Mouse (Mus musculus) heart, adult 2 months (tissue): Measurements from ENCODE around the gene Rph3a. TPM values are rescaled to one million over a fixed set of nuclear protein-coding genes. Genes with fewer than 3 reads are reported as not detected.
"Not testable (repeated sequence)": the region's sequence is repeated elsewhere in the genome, so short reads cannot be mapped to it uniquely, and the experiment has no call there.

Experiments
- DNase-seq, 2 experiments: peaks; one replicate each; pipeline ENCODE4 v3.0.0; 2021
- H3K27ac ChIP-seq: fragments of 200-600 bp; 2 replicates; pipeline ENCODE4 v1.8.1; 2022
- H3K27me3 ChIP-seq: fragments of 200-500 bp; 2 replicates; pipeline ENCODE4 v1.6.1; 2012; ENCODE audit warnings: mild to moderate bottlenecking, low read length, inconsistent platforms, mixed read lengths; ENCODE audit not compliant: control insufficient read depth, insufficient read depth
- H3K36me3 ChIP-seq: fragments of 200-500 bp; 2 replicates; pipeline ENCODE4 v1.6.1; 2012; ENCODE audit warnings: low read length, inconsistent platforms; ENCODE audit not compliant: control insufficient read depth, insufficient read depth
- H3K4me1 ChIP-seq: fragments of 200-500 bp; 2 replicates; pipeline ENCODE4 v1.6.1; 2011; ENCODE audit warnings: low read length; ENCODE audit not compliant: control insufficient read depth, insufficient read depth
- H3K4me3 ChIP-seq: fragments of 200-600 bp; 2 replicates; pipeline ENCODE4 v1.8.1; 2022
- H3K79me2 ChIP-seq: fragments of 200-500 bp; replicated peaks from 2 replicates; pipeline ENCODE4 v1.6.1; 2012; ENCODE audit warnings: mild to moderate bottlenecking, inconsistent platforms, low read length, moderate library complexity, mixed read lengths; ENCODE audit not compliant: control insufficient read depth, insufficient read depth
- H3K9ac ChIP-seq: fragments of 200-500 bp; 2 replicates; pipeline ENCODE4 v1.6.1; 2012; ENCODE audit warnings: low read depth, mild to moderate bottlenecking, control low read depth, inconsistent platforms, low read length, mixed read lengths
- CTCF ChIP-seq: fragments of 200-600 bp; IDR thresholded peaks from 2 replicates; pipeline ENCODE4 v1.8.1; 2022; ENCODE audit warnings: antibody characterized with exemption, mild to moderate bottlenecking, moderate library complexity
- EP300 ChIP-seq: fragments of 200-500 bp; IDR thresholded peaks from 2 replicates; pipeline ENCODE4 v1.6.1; 2011; ENCODE audit warnings: low read depth, low read length, control low read depth; ENCODE audit not compliant: insufficient read depth
- POLR2A ChIP-seq: fragments of 200-500 bp; IDR thresholded peaks from 2 replicates; pipeline ENCODE4 v1.6.1; 2011; ENCODE audit warnings: mild to moderate bottlenecking, low read depth, low read length, control low read depth; ENCODE audit not compliant: insufficient read depth
- WGBS: fragments of 180-500 bp; shearing (Covaris S2); methylation state at CpG from one replicate; pipeline ENCODE4 v1.1.7; 2018; 5-methylcytosine and 5-hydroxymethylcytosine counted together
- intact Hi-C: fragments of 180-260 bp; cut with DNase I; formaldehyde crosslinking; loops from one replicate; pipeline ENCODE4 v1.15.1; 2025
- polyA plus RNA-seq: library from polyadenylated mRNA; depleted of rRNA; stranded (reverse); fragments of >200 nt; gene quantifications from 2 replicates; pipeline ENCODE4 v1.2.3, GENCODE M21; 2012
- total RNA-seq, 2 experiments: library from RNA; stranded (reverse); gene quantifications; 2 replicates each; pipeline ENCODE4 v1.2.3; 2021

Gene Rph3a
- total and polyA plus RNA-seq, 3 experiments: not detected

DNA sequence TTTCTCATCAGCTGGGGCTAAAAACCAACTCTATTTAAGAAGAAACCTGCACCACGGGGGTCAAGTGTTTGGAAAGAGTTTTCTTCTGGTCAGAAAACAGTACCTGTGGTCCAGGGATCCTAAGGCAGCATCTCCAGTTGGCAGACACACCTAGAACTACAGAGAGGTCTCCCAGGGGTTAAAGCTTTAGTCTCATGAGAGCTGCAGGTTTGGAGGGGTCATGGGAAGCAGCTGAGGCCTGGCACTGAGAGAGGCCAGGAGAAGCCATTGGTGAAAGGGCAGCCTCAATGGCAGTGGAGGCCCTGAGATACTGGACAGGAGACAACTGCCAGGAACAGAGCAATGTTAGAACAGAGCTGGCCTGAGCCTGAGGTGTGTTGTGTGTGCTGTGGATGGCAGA is 109.2 kb downstream of the Rph3a start:
- Histone ChIP-seq H3K4me1 (no peaks in the 10 kb centered on the region), H3K79me2 (no peaks in the 10 kb centered on the region), H3K27ac (no peak overlapping the region), H3K9ac (no peak overlapping the region), H3K36me3 (no peaks in the 10 kb centered on the region), H3K4me3 (no peak overlapping the region), H3K27me3 (no peaks in the 10 kb centered on the region)
- TF ChIP-seq CTCF: no peak
- no peak for TF ChIP-seq POLR2A
- TF ChIP-seq EP300: no peak
- no peak for DNase-seq
- intact Hi-C loops: no loop called here
- 43% methylated on average over 1 of the region's 1 CpGs for WGBS

DNA sequence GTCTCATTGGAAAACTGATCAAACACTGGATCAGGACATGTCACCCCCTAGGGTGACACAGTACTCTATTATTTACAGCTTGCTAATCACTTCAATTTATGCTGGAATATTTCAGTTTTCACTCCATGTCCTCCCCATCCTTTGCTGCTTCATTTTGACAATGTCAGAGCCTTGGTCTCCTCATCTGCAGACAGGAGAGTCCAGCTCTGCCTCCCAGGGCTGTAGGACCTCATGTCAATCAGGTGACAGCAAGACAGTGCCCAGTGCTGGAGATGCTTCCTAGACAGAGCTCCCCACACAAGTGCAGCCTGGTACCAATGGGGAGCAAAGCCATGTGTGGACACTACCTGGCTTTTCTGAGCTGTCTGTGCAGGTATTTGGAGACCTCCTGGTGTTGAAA is 111.2 kb downstream of the Rph3a start:
- H3K27ac ChIP-seq: no peak overlapping the region
- intact Hi-C loops: no loop called here
- H3K9ac ChIP-seq: no peak overlapping the region
- no peak overlapping the region for H3K4me3 ChIP-seq
- TF ChIP-seq CTCF (no peak), EP300 (no peak)
- H3K27me3 ChIP-seq: no peaks in the 10 kb centered on the region
- no peaks in the 10 kb centered on the region for H3K36me3 ChIP-seq
- H3K79me2 ChIP-seq: no peaks in the 10 kb centered on the region
- DNase-seq: no peak
- H3K4me1 ChIP-seq: no peaks in the 10 kb centered on the region

DNA sequence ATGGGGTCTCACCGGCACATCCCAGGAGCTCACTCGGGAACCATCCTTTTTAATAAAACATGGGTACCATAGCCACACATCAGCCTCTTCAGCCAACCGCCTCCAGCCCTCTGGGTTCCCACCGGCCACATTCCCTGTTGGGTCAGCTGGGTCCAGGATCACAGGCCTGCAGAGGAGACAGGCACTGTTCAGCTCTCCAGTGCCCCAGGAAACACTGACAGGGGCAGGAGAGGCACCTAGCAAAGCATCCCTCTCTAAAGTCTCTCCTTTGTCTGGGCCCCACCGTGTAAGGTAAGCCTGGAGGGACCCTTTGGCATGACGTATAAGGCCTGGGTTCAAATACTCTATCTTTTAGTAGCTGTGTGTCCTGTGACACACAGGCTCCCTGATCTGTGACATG is 111.6 kb downstream of the Rph3a start:
- intact Hi-C loops: no loop called here
- TF ChIP-seq EP300 (no peak), CTCF (no peak), POLR2A (no peak)
- Histone ChIP-seq H3K27ac (no peak overlapping the region), H3K4me1 (no peaks in the 10 kb centered on the region), H3K79me2 (no peaks in the 10 kb centered on the region), H3K36me3 (no peaks in the 10 kb centered on the region), H3K9ac (no peak overlapping the region), H3K27me3 (no peaks in the 10 kb centered on the region), H3K4me3 (no peak overlapping the region)
- no peak for DNase-seq
- 80% methylated on average over 6 of the region's 6 CpGs for WGBS

DNA sequence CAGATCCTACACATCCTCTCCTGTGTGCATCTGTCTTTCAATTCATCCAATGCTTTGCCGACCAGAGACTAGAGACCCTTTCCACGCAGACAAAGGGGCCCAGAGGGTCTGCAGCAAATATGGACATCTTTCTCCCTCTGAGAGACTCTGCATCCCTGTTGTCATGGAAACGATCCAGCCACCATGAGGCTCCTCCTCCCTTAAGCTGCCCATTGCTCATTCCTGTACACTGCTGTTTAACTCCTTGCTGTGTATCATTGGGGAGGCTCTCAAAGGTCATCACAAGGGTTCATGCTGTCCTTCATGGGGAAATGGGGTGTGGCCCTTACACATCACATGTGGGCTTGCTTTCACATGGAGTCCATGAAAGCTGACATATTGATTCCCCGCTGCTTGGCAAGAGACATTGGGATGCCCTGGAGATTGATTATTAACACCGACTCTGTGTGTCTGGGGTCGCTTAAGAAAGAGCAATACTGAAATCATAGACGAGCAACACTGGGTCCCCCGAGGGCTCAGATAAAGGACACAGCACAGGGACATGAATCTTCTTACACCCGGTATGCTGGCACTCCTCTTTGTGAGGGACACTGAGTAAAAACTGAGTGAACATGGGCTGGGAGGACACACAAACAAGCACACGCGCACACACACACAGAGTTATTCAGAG is 114.5 kb downstream of the Rph3a start:
- no peak for TF ChIP-seq POLR2A
- no peak for TF ChIP-seq EP300
- TF ChIP-seq CTCF: no peak
- DNase-seq: no peak

DNA sequence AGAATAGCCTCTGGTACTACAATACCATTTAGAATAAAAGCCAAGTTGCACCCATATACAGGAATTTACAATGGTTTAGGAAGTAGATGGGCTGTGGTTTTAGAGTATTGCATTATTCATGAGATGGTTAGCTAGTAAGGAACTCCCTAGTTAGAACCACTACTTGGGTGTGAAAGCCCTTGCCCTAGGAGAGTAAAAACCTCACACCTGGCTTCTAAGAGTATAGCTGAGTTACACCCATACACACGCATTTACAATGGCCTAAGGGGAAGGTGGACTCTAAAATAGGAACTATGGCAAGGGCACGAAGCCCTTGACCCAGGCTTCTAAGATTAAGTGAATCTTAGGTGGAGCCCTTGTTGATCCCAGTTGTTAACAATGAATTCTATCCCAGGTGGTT is 115.2 kb downstream of the Rph3a start:
- DNase-seq, H3K79me2 ChIP-seq, H3K36me3 ChIP-seq, H3K4me1 ChIP-seq, H3K27me3 ChIP-seq, H3K27ac ChIP-seq, H3K4me3 ChIP-seq, H3K9ac ChIP-seq, intact Hi-C loops: not testable (repeated sequence)
- WGBS: 57% methylated on average over 2 of the region's 2 CpGs

More for the DNA sequence above, 114.5 kb downstream of the Rph3a start:
- H3K36me3 ChIP-seq: no peaks in the 10 kb centered on the region
- no peaks in the 10 kb centered on the region for H3K79me2 ChIP-seq
- 84% methylated on average over 11 of the region's 11 CpGs for WGBS
- no peaks in the 10 kb centered on the region for H3K4me1 ChIP-seq
- intact Hi-C loops: no loop called here
- no peak overlapping the region for H3K9ac ChIP-seq
- H3K4me3 ChIP-seq: no peak overlapping the region
- H3K27me3 ChIP-seq: no peaks in the 10 kb centered on the region
- no peak overlapping the region for H3K27ac ChIP-seq

DNA sequence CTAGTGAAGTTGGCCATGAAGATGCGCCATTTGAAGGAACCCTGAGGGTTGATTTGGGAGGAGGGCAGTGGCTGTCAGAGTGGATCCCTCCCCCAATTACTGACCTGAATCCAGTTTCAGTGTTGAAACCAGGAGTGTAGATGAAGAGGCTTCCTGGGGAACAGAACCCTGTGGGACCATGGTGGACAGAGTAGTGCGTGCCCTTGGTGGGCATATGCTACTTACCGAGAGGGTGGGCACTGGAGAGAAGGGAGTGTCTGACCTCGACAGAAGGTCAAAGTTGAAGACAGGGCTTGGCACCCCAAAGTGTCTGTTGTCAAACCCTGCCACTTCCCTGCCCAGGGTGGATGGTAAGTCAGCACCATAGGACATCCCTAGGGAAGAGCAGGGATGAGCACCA is 116.0 kb downstream of the Rph3a start:
- intact Hi-C loops, H3K36me3 ChIP-seq: not testable (repeated sequence)
- 86% methylated on average over 4 of the region's 4 CpGs for WGBS

More for the DNA sequence above, 116.0 kb downstream of the Rph3a start:
- DNase-seq, H3K79me2 ChIP-seq, H3K27me3 ChIP-seq, H3K9ac ChIP-seq, H3K27ac ChIP-seq, H3K4me3 ChIP-seq, H3K4me1 ChIP-seq: not testable (repeated sequence)
